ENCODE assay signal across 10 mouse cellular contexts in genomic region chr3:127827123-127827522, GRCm38 (mm10). TPM values are rescaled to one million over a fixed set of nuclear protein-coding genes. Genes with fewer than 3 reads are reported as not detected.
DNase-seq lines count a peak whose midpoint lies in the region; ATAC-seq and TF ChIP-seq lines count a peak whose summit lies in the region.
"Had no signal": no experiment of that assay in that cellular context is flagged by ENCODE, and none has a peak within 500 bp of the region (broad histone marks: within the 10 kb centered on the region; RNA-seq: fewer than 3 reads in every experiment).

No protein-coding gene starts in this region.

- 57% methylated on average over 7 of the region's 7 CpGs for WGBS in limb, embryonic 13.5 days
- WGBS in limb, embryonic 10.5 days = 69% methylated on average over 7 of the region's 7 CpGs
- 22% methylated on average over 7 of the region's 7 CpGs for WGBS in kidney, postnatal 0 days

- DNase-seq in limb, embryonic 10.5 days (ENCODE audit: low spot score) = no peak
- peak; percentile 28 for DNase-seq in heart, postnatal 4 days
- peak; percentile 73 for DNase-seq in kidney, postnatal 0 days (ENCODE audit: low spot score)
- peak; percentile 35 for DNase-seq in retina, embryonic 14.5 days (ENCODE audit: low spot score)
- no peak for DNase-seq in ovary, postnatal 14 days (ENCODE audit: low spot score)
- DNase-seq in adrenal gland, postnatal 25 days = no peak
- DNase-seq: adrenal gland, postnatal 36 days had no signal

- peak overlapping the region; percentile 3; the same call in 1 of the 2 replicates for H3K27ac ChIP-seq in limb, embryonic 13.5 days
- H3K27ac ChIP-seq in limb, embryonic 10.5 days = no peak overlapping the region
- H3K27ac ChIP-seq in kidney, postnatal 0 days = peak overlapping the region; percentile 65

- peaks cover 6% of the 10 kb centered on the region for H3K36me3 ChIP-seq in limb, embryonic 13.5 days
- peaks cover 7% of the 10 kb centered on the region for H3K36me3 ChIP-seq in limb, embryonic 10.5 days
- 0 out of 2 replicates have a peak, but pooled peaks cover 2% of the 10 kb centered on the region for H3K36me3 ChIP-seq in kidney, postnatal 0 days (ENCODE audit: insufficient read depth, low read length)

- no peaks in the 10 kb centered on the region for H3K27me3 ChIP-seq in limb, embryonic 13.5 days
- H3K27me3 ChIP-seq in limb, embryonic 10.5 days (ENCODE audit: low read depth, poor library complexity, severe bottlenecking) = no peaks in the 10 kb centered on the region
- H3K27me3 ChIP-seq in kidney, postnatal 0 days (ENCODE audit: insufficient read depth, low read length) = no peaks in the 10 kb centered on the region
- H3K27me3 ChIP-seq: CH12.LX had no signal

- peak overlapping the region; percentile 13; the same call in 1 of the 2 replicates for H3K9ac ChIP-seq in limb, embryonic 13.5 days
- H3K9ac ChIP-seq in kidney, postnatal 0 days (ENCODE audit: low read depth, low read length) = no peak overlapping the region

- H3K9me3 ChIP-seq in limb, embryonic 13.5 days = no peaks in the 10 kb centered on the region
- H3K9me3 ChIP-seq in limb, embryonic 10.5 days (replicated peaks) = no peaks in the 10 kb centered on the region
- no peaks in the 10 kb centered on the region for H3K9me3 ChIP-seq in kidney, postnatal 0 days (replicated peaks; ENCODE audit: low read length)

- no peak overlapping the region for H3K4me2 ChIP-seq in limb, embryonic 13.5 days (replicated peaks)
- H3K4me2 ChIP-seq in kidney, postnatal 0 days (ENCODE audit: low read length) = peak overlapping the region; percentile 18; the same call in 1 of the 2 replicates

- no peak for TF ChIP-seq CTCF in kidney, postnatal 0 days (IDR thresholded peaks at IDR 0.05; ENCODE audit: low read depth)

- no peak overlapping the region for H3K4me3 ChIP-seq in limb, embryonic 13.5 days
- H3K4me3 ChIP-seq in limb, embryonic 10.5 days = no peak overlapping the region
- no peak overlapping the region for H3K4me3 ChIP-seq in kidney, postnatal 0 days (replicated peaks; ENCODE audit: low read depth, low read length)

- no peak for ATAC-seq in limb, embryonic 13.5 days (ENCODE audit: low FRiP score, low read depth)
- peak; percentile 83 for ATAC-seq in kidney, postnatal 0 days (replicated peaks; ENCODE audit: low FRiP score, low read depth)
- ATAC-seq in activated CD4-positive, CD25-positive, alpha-beta regulatory T cell, adult 4 months = no peak

- H3K4me1 ChIP-seq in limb, embryonic 13.5 days = peaks cover 22% of the 10 kb centered on the region
- no peaks in the 10 kb centered on the region for H3K4me1 ChIP-seq in limb, embryonic 10.5 days
- H3K4me1 ChIP-seq in kidney, postnatal 0 days (replicated peaks; ENCODE audit: insufficient read depth, low read length) = peaks cover 10% of the 10 kb centered on the region; the same call in 1 of the 2 replicates

RNA-seq across cellular contexts. Expression of gene Ap1ar, which starts 10.2 kb away (rescaled TPM):
- 52.6 and 54.1 TPM in 2 replicates for polyA plus RNA-seq in limb, embryonic 13.5 days (2015; fragmentation: Nextera tagmentation; extraction: Ambion mirVana)
- 59.9 and 67.6 TPM in 2 replicates for polyA plus RNA-seq in limb, embryonic 10.5 days (2016; fragmentation: Nextera tagmentation; extraction: Ambion mirVana)
- 10 to 100 TPM; 19.7 to 20.6 TPM for total RNA-seq in heart, postnatal 4 days (2021)
- polyA plus RNA-seq in kidney, postnatal 0 days (2015; fragmentation: Nextera tagmentation; extraction: Ambion mirVana) = 39.6 and 40.2 TPM in 2 replicates
- polyA plus RNA-seq in activated CD4-positive, CD25-positive, alpha-beta regulatory T cell, adult 4 months (2017; shearing (Covaris generic)) = 10 to 100 TPM; 15.4 to 25.2 TPM
- total RNA-seq in adrenal gland, postnatal 25 days (2021) = 35.7 and 40.3 TPM in 2 replicates

RNA-seq across cellular contexts. Expression of gene Tifa, which starts 37.5 kb away (rescaled TPM):
- polyA plus RNA-seq in limb, embryonic 13.5 days (2015; fragmentation: Nextera tagmentation; extraction: Ambion mirVana) = 3.4 TPM in 2 replicates
- polyA plus RNA-seq in limb, embryonic 10.5 days (2016; fragmentation: Nextera tagmentation; extraction: Ambion mirVana) = 1.2 and 1.7 TPM in 2 replicates
- 1 to 10 TPM; 2.0 to 2.1 TPM for total RNA-seq in heart, postnatal 4 days (2021)
- 7.0 and 7.7 TPM in 2 replicates for polyA plus RNA-seq in kidney, postnatal 0 days (2015; fragmentation: Nextera tagmentation; extraction: Ambion mirVana)
- under 1 TPM in 1 of 2 experiments, not detected in 1; 0.42 TPM for polyA plus RNA-seq in activated CD4-positive, CD25-positive, alpha-beta regulatory T cell, adult 4 months (2017; shearing (Covaris generic))
- total RNA-seq in adrenal gland, postnatal 25 days (2021) = 2.7 and 3.5 TPM in 2 replicates

RNA-seq across cellular contexts. Expression of gene Alpk1, which starts 46.8 kb away (rescaled TPM):
- polyA plus RNA-seq in limb, embryonic 13.5 days (2015; fragmentation: Nextera tagmentation; extraction: Ambion mirVana) = 0.80 and 1.4 TPM in 2 replicates
- polyA plus RNA-seq in limb, embryonic 10.5 days (2016; fragmentation: Nextera tagmentation; extraction: Ambion mirVana) = 0.30 TPM in 2 replicates
- total RNA-seq in heart, postnatal 4 days (2021) = 1 to 10 TPM; 4.4 to 4.6 TPM
- 0.61 and 0.75 TPM in 2 replicates for polyA plus RNA-seq in kidney, postnatal 0 days (2015; fragmentation: Nextera tagmentation; extraction: Ambion mirVana)
- under 1 TPM; 0.19 to 0.51 TPM for polyA plus RNA-seq in activated CD4-positive, CD25-positive, alpha-beta regulatory T cell, adult 4 months (2017; shearing (Covaris generic))
- 10.0 and 12.1 TPM in 2 replicates for total RNA-seq in adrenal gland, postnatal 25 days (2021)

Comparison
In these comparisons a context has a peak if more than half of its experiments do, and no peak if none do; other contexts are left out.
1. DNase-seq: peak in heart, postnatal 4 days (single experiment), kidney, postnatal 0 days (single experiment) and retina, embryonic 14.5 days (single experiment); none in limb, embryonic 10.5 days (single experiment), ovary, postnatal 14 days (single experiment) and adrenal gland, postnatal 25 days (single experiment).